Mouse (Mus musculus): Measurements from ENCODE around the gene Rybp. TPM values are rescaled to one million over a fixed set of nuclear protein-coding genes. Genes with fewer than 3 reads are reported as not detected.

The Rybp gene
- polyA plus RNA-seq, 1 experiment from 2014 or later: 9.8 TPM

DNA sequence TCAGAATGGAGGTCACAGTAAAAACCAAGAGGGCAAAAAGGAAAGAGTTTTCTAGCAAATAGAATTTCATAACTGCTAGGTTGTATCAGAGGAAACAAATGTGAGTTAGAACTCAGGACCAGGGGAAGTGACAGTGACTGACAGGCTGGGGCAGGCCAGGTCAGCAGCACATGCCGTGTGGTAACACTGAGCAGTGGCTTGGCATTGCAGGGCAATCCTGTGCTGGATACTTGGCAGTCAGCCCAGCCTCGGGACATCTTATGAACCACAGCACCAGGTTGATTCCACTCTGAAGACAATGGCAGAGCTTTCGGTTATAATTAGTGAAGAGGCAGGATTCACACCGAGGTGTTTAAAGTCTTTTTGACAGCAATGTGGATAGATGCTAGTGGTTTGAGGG is 11.7 kb upstream of the Rybp start:
- Histone ChIP-seq H3K27me3 (ENCODE audit: control insufficient read depth, insufficient read depth, low read length) (no peaks in the 10 kb centered on the region), H3K4me3 (ENCODE audit: low read depth, low read length) (no peak overlapping the region), H3K9ac (ENCODE audit: low read depth, low read length) (no peak overlapping the region), H3K4me1 (replicated peaks; ENCODE audit: control insufficient read depth, insufficient read depth, low read length) (no peaks in the 10 kb centered on the region), H3K4me2 (replicated peaks; ENCODE audit: low read depth, low read length) (no peak overlapping the region), H3K27ac (ENCODE audit: low read depth, low read length) (no peak overlapping the region), H3K9me3 (ENCODE audit: control insufficient read depth, low read length) (no peaks in the 10 kb centered on the region), H3K36me3 (ENCODE audit: control insufficient read depth, insufficient read depth, low read length) (no peaks in the 10 kb centered on the region)
- DNase-seq (ENCODE audit: low spot score) (no peak), ATAC-seq (ENCODE audit: low FRiP score) (no peak)
- WGBS: 64% methylated on average over 4 of the region's 4 CpGs

- Histone ChIP-seq H3K4me2 (replicated peaks; ENCODE audit: low read depth, low read length) (no peak overlapping the region), H3K4me3 (ENCODE audit: low read depth, low read length) (no peak overlapping the region), H3K9ac (ENCODE audit: low read depth, low read length) (no peak overlapping the region), H3K36me3 (ENCODE audit: control insufficient read depth, insufficient read depth, low read length) (no peaks in the 10 kb centered on the region), H3K4me1 (replicated peaks; ENCODE audit: control insufficient read depth, insufficient read depth, low read length) (no peaks in the 10 kb centered on the region), H3K27ac (ENCODE audit: low read depth, low read length) (no peak overlapping the region), H3K9me3 (ENCODE audit: control insufficient read depth, low read length) (no peaks in the 10 kb centered on the region), H3K27me3 (ENCODE audit: control insufficient read depth, insufficient read depth, low read length) (no peaks in the 10 kb centered on the region)
- no peak for DNase-seq (ENCODE audit: low spot score)
- WGBS: 88% methylated on average over 8 of the region's 8 CpGs
- no peak for ATAC-seq (ENCODE audit: low FRiP score)
These were observed 10.3 kb upstream of the Rybp start for GRCm38 (mm10) chr6:100297536-100297935.

GRCm38 (mm10) chr6:100292411-100292810 is 5.1 kb upstream of the Rybp start:
- Histone ChIP-seq H3K27ac (ENCODE audit: low read depth, low read length) (no peak overlapping the region), H3K9ac (ENCODE audit: low read depth, low read length) (no peak overlapping the region), H3K9me3 (ENCODE audit: control insufficient read depth, low read length) (no peaks in the 10 kb centered on the region), H3K4me3 (ENCODE audit: low read depth, low read length) (no peak overlapping the region), H3K4me2 (replicated peaks; ENCODE audit: low read depth, low read length) (no peak overlapping the region), H3K4me1 (replicated peaks; ENCODE audit: control insufficient read depth, insufficient read depth, low read length) (no peaks in the 10 kb centered on the region), H3K36me3 (ENCODE audit: control insufficient read depth, insufficient read depth, low read length) (no peaks in the 10 kb centered on the region), H3K27me3 (ENCODE audit: control insufficient read depth, insufficient read depth, low read length) (peaks cover 13% of the 10 kb centered on the region)
- WGBS: 94% methylated on average over 6 of the region's 6 CpGs
- DNase-seq (ENCODE audit: low spot score) (no peak), ATAC-seq (ENCODE audit: low FRiP score) (no peak)

GRCm38 (mm10) chr6:100289058-100289457 is 1.8 kb upstream of the Rybp start:
- Histone ChIP-seq H3K27me3 (ENCODE audit: control insufficient read depth, insufficient read depth, low read length) (peaks cover 13% of the 10 kb centered on the region), H3K36me3 (ENCODE audit: control insufficient read depth, insufficient read depth, low read length) (no peaks in the 10 kb centered on the region), H3K4me3 (ENCODE audit: low read depth, low read length) (no peak overlapping the region), H3K4me2 (replicated peaks; ENCODE audit: low read depth, low read length) (no peak overlapping the region), H3K9ac (ENCODE audit: low read depth, low read length) (no peak overlapping the region), H3K9me3 (ENCODE audit: control insufficient read depth, low read length) (no peaks in the 10 kb centered on the region), H3K27ac (ENCODE audit: low read depth, low read length) (no peak overlapping the region), H3K4me1 (replicated peaks; ENCODE audit: control insufficient read depth, insufficient read depth, low read length) (no peaks in the 10 kb centered on the region)
- 82% methylated on average over 5 of the region's 5 CpGs for WGBS
- no peak for ATAC-seq (ENCODE audit: low FRiP score)
- no peak for DNase-seq (ENCODE audit: low spot score)

- ATAC-seq (ENCODE audit: low FRiP score) (no peak), DNase-seq (ENCODE audit: low spot score) (no peak)
- Histone ChIP-seq H3K4me3 (ENCODE audit: low read depth, low read length) (no peak overlapping the region), H3K4me2 (replicated peaks; ENCODE audit: low read depth, low read length) (no peak overlapping the region), H3K9me3 (ENCODE audit: control insufficient read depth, low read length) (no peaks in the 10 kb centered on the region), H3K36me3 (ENCODE audit: control insufficient read depth, insufficient read depth, low read length) (no peaks in the 10 kb centered on the region), H3K27me3 (ENCODE audit: control insufficient read depth, insufficient read depth, low read length) (peaks cover 13% of the 10 kb centered on the region), H3K27ac (ENCODE audit: low read depth, low read length) (no peak overlapping the region), H3K4me1 (replicated peaks; ENCODE audit: control insufficient read depth, insufficient read depth, low read length) (no peaks in the 10 kb centered on the region), H3K9ac (ENCODE audit: low read depth, low read length) (no peak overlapping the region)
- WGBS: 54% methylated on average over 4 of the region's 4 CpGs
These were observed 1.4 kb upstream of the Rybp start for GRCm38 (mm10) chr6:100288730-100289035.

- Histone ChIP-seq H3K9me3 (ENCODE audit: control insufficient read depth, low read length) (no peaks in the 10 kb centered on the region), H3K36me3 (ENCODE audit: control insufficient read depth, insufficient read depth, low read length) (no peaks in the 10 kb centered on the region), H3K27me3 (ENCODE audit: control insufficient read depth, insufficient read depth, low read length) (peaks cover 13% of the 10 kb centered on the region), H3K4me1 (replicated peaks; ENCODE audit: control insufficient read depth, insufficient read depth, low read length) (no peaks in the 10 kb centered on the region), H3K9ac (ENCODE audit: low read depth, low read length) (peak overlapping the region; percentile 60), H3K27ac (ENCODE audit: low read depth, low read length) (no peak overlapping the region), H3K4me3 (ENCODE audit: low read depth, low read length) (peak overlapping the region; percentile 74), H3K4me2 (replicated peaks; ENCODE audit: low read depth, low read length) (peak overlapping the region; percentile 88)
- ATAC-seq (ENCODE audit: low FRiP score) (peak; percentile 28), DNase-seq (ENCODE audit: low spot score) (no peak)
- 2% methylated on average over 23 of the region's 23 CpGs for WGBS
These were observed 888 bp upstream of the Rybp start for GRCm38 (mm10) chr6:100288016-100288729.

DNA sequence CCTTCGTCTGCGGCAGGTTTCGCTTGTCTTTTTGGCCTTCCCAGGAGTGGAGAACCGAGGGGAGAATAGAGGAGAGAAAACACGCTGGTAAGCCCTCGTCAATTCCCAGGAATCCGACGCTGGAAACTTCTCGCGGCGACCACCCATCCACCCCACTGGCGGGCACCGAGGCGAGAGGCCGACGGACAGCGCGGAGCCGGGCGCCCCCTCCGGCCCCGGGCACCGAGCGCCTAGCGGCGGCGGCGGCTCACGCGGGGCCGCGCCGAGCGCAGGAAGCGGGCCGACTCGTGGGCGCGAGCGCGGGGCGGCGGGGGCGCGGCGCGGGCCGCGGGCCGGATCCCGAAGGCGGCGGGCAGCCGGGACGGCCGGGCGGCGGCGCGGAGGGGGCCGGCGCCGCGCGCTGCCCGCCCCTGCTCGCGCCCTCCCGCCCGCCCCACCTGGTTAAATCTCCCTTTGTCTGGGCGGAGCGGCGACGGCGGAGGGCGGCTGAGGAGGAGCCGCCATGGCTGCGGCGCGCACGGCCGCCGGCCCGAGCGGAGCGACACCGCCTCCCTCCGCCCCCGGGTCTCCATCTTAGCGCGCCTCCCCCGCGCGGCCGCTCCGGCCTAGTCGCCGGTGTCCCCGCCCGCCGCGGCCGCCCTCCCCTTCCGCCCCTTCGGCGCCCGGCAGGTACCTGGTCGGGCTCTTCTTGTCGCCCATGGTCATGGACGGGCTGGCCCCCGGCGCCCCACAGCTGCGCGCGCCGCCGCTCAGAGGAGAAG is 532 bp downstream of the Rybp start:
- peak overlapping the region; percentile 74 for H3K4me3 ChIP-seq (ENCODE audit: low read depth, low read length)
- peak; percentile 77 for ATAC-seq (ENCODE audit: low FRiP score)
- H3K4me1 ChIP-seq (replicated peaks; ENCODE audit: control insufficient read depth, insufficient read depth, low read length): no peaks in the 10 kb centered on the region
- peak overlapping the region; percentile 97 for H3K27ac ChIP-seq (ENCODE audit: low read depth, low read length)
- H3K4me2 ChIP-seq (replicated peaks; ENCODE audit: low read depth, low read length): peak overlapping the region; percentile 79
- H3K9ac ChIP-seq (ENCODE audit: low read depth, low read length): peak overlapping the region; percentile 87
- no peaks in the 10 kb centered on the region for H3K9me3 ChIP-seq (ENCODE audit: control insufficient read depth, low read length)
- peaks cover 13% of the 10 kb centered on the region for H3K27me3 ChIP-seq (ENCODE audit: control insufficient read depth, insufficient read depth, low read length)
- DNase-seq (ENCODE audit: low spot score): peak; percentile 74
- 1% methylated on average over 66 of the region's 117 CpGs for WGBS
- H3K36me3 ChIP-seq (ENCODE audit: control insufficient read depth, insufficient read depth, low read length): no peaks in the 10 kb centered on the region

DNA sequence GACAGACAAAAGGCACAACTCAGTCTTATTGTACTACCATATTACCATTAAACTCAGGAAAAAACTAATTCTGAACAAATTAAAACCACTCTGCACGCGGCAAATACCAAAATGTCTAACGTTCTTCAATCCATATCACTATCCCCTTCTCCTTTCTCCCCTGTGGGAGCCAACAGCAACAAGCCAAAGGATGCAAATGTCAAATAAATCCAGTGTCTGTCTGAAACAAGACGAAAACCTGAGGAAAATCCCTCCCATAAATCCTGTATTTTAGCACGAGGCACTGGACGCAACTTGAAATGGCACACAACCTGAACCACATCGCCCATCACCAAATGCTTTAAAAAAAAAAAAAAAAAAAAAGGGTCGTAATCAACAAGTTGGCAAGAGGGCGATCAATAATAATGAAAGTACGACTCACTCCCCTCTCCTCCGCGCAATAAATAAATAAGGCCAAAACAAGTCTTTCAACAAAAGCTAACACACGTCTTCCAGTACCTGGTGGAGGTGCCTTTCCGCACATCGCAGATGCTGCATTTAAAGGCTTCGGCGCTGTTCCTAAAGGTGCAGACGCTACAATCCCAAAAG is 1.2 kb downstream of the Rybp start:
- Histone ChIP-seq H3K4me1 (replicated peaks; ENCODE audit: control insufficient read depth, insufficient read depth, low read length) (no peaks in the 10 kb centered on the region), H3K9me3 (ENCODE audit: control insufficient read depth, low read length) (no peaks in the 10 kb centered on the region), H3K9ac (ENCODE audit: low read depth, low read length) (peak overlapping the region; percentile 87; the same call in 1 of the 2 replicates), H3K27ac (ENCODE audit: low read depth, low read length) (peak overlapping the region; percentile 97; the same call in 1 of the 2 replicates), H3K4me3 (ENCODE audit: low read depth, low read length) (peak overlapping the region; percentile 74), H3K36me3 (ENCODE audit: control insufficient read depth, insufficient read depth, low read length) (no peaks in the 10 kb centered on the region), H3K27me3 (ENCODE audit: control insufficient read depth, insufficient read depth, low read length) (peaks cover 13% of the 10 kb centered on the region), H3K4me2 (replicated peaks; ENCODE audit: low read depth, low read length) (peak overlapping the region; percentile 79)
- ATAC-seq (ENCODE audit: low FRiP score) (no peak), DNase-seq (ENCODE audit: low spot score) (no peak)
- 2% methylated on average over 18 of the region's 18 CpGs for WGBS
